Mouse (Mus musculus) liver, embryonic 14.5 days (tissue): ENCODE data around the gene Cyth1. TPM values are rescaled to one million over a fixed set of nuclear protein-coding genes. Genes with fewer than 3 reads are reported as not detected.

Experiments used
- ATAC-seq: fragments of 200-750 bp; cut with Nextera tagmentation; 2 replicates; pipeline ENCODE4 v1.8.0; 2017; ENCODE audit warnings: moderate number of reproducible peaks, mild to moderate bottlenecking, moderate library complexity; ENCODE audit not compliant: insufficient read depth
- DNase-seq, 3 experiments: peaks; one replicate each; pipeline ENCODE4 v3.0.0-alpha.2; 2012 to 2013; ENCODE audit warnings: low read depth in 3 of 3, low spot score in 3 of 3
- H3K27ac ChIP-seq: fragments of 300-500 bp; sonication (generic); 2 replicates; pipeline ENCODE4 v1.5.1; 2014; ENCODE audit warnings: moderate library complexity, mild to moderate bottlenecking, control low read depth, inconsistent platforms
- H3K27me3 ChIP-seq: fragments of 300-500 bp; sonication (generic); 2 replicates; pipeline ENCODE4 v1.6.1; 2014; ENCODE audit warnings: mild to moderate bottlenecking, low read length, moderate library complexity; ENCODE audit not compliant: control insufficient read depth, insufficient read depth
- H3K36me3 ChIP-seq: fragments of 300-500 bp; sonication (generic); replicated peaks from 2 replicates; pipeline ENCODE4 v1.6.1; 2014; ENCODE audit warnings: low read depth; ENCODE audit not compliant: control insufficient read depth, insufficient read depth
- H3K4me1 ChIP-seq, 2 experiments: fragments of 200-500 bp in 1 of 2; fragments of 300-500 bp in 1 of 2; sonication (generic) in 1 of 2; replicated peaks; 2 replicates each; pipeline ENCODE4 v1.6.1; 2012 to 2014; ENCODE audit warnings: antibody characterized with exemption in 1 of 2, inconsistent platforms in 1 of 2, low read length in 1 of 2; ENCODE audit not compliant: control insufficient read depth in 2 of 2, insufficient read depth in 2 of 2
- H3K4me2 ChIP-seq: fragments of 300-500 bp; sonication (generic); 2 replicates; pipeline ENCODE4 v1.6.1; 2014; ENCODE audit warnings: low read depth, mild to moderate bottlenecking, control low read depth, moderate library complexity
- H3K4me3 ChIP-seq, 2 experiments: fragments of 200-500 bp in 1 of 2; fragments of 300-500 bp in 1 of 2; sonication (generic) in 1 of 2; 2 replicates each; pipeline ENCODE4 v1.5.1; 2012 to 2014; ENCODE audit warnings: low read depth in 2 of 2, low read length in 2 of 2, mild to moderate bottlenecking in 2 of 2, control low read depth in 1 of 2, inconsistent platforms in 1 of 2, moderate library complexity in 1 of 2; ENCODE audit not compliant: insufficient read depth in 1 of 2
- H3K9ac ChIP-seq: fragments of 300-500 bp; sonication (generic); replicated peaks from 2 replicates; pipeline ENCODE4 v1.6.1; 2014; ENCODE audit warnings: mild to moderate bottlenecking, control low read depth, moderate library complexity
- H3K9me3 ChIP-seq: fragments of 300-500 bp; sonication (generic); 2 replicates; pipeline ENCODE4 v1.6.1; 2016; ENCODE audit warnings: low read length, mixed read lengths; ENCODE audit not compliant: control insufficient read depth
- CTCF ChIP-seq: IDR thresholded peaks from 2 replicates; pipeline ENCODE4 v1.5.1; 2016; ENCODE audit warnings: antibody characterized with exemption, low read depth, control low read depth
- EP300 ChIP-seq: IDR thresholded peaks from 2 replicates; pipeline ENCODE4 v1.6.1; 2016; ENCODE audit warnings: antibody characterized with exemption, low read depth
- WGBS: fragments of 180-500 bp; shearing (Covaris S2); extraction: QIAGEN DNeasy Blood & Tissue Kit; methylation state at CpG from one replicate; pipeline ENCODE4 v1.1.7; 2014; ENCODE audit not compliant: insufficient replicate concordance; 5-methylcytosine and 5-hydroxymethylcytosine counted together
- polyA plus RNA-seq, 2 experiments: library from polyadenylated mRNA; depleted of rRNA in 1 of 2; stranded (reverse) in 1 of 2; unstranded in 1 of 2; fragments of >200 nt; fragmentation: Nextera tagmentation in 1 of 2; extraction: Ambion mirVana in 1 of 2; gene quantifications; 2 replicates each; pipeline versions ENCODE4 v1.2.1 to v1.2.3; 2012 to 2014

Gene Cyth1
- polyA plus RNA-seq, 2 experiments: 1.9 to 2.7 TPM

DNA sequence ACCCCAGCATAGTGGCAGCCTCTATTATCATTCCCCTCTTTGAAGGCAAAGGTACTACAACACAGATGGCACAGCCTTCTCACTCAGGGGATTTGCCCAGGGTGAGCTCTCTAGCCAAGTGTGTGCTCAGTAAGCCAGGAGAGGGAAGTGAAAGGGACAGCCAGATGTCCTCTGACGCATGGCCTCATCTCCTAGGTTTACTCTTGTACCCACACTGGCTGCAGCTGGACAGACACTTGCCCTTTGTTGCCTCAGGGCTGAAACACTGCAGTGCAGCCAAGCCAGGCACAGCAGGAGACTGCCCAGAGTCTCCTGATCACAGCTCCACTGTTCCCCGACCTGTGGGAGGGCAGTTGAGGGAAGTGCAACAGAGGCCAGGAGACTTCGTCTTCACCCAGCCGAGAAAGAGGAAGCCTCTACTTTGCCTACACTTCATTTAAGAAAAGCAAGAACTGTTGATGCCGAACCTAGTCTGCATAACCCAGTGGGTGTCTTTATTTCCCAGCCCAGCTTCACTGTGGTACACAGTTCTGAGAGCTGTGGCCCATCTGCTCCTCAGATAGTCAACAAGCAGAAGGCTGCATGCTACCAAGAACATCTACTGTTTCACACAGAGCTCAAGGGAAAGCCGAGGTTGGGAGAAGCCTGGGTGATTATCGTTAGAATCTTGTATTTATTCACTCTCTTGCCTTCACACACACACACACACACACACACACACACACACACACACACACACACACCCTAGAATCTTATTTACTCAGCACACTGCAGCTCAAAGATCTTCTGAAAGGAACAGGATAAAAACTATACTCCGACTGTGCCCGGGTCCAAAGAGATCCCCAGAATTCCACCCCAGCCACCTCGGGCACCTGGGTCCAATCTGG lies 36.4 kb downstream of the Cyth1 start:
- no peak for DNase-seq

DNA sequence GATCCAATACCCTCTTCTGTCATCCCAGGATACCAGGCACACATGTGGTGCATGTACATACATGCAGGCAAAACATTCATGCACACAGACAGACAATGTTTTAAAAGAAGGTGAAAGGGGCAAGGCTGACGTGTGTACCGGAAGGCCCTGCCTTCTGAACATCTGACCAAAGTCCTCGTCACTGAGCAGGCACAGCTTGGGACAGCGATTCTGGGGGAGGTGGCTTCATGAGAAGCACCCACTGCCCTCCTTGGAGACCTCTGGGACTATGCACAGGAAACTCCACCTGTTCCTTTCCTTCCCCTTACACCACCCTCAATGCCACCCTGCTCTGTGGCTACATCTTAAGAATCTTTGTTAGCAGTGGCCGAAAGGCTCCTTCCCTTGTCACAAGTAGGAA lies 37.4 kb downstream of the Cyth1 start:
- no peak overlapping the region for H3K4me2 ChIP-seq
- no peak overlapping the region for H3K9ac ChIP-seq
- 59% methylated on average over 5 of the region's 5 CpGs for WGBS
- no peaks in the 10 kb centered on the region for H3K36me3 ChIP-seq
- ATAC-seq (no peak), DNase-seq (no peak)
- no peak overlapping the region for H3K4me3 ChIP-seq
- H3K4me1 ChIP-seq: peaks cover 0 to 24% of the 10 kb centered on the region in 2 experiments; a peak in 2 of 4 replicates
- TF ChIP-seq CTCF (no peak), EP300 (no peak)
- H3K27me3 ChIP-seq: no peaks in the 10 kb centered on the region
- no peak overlapping the region for H3K27ac ChIP-seq
- no peaks in the 10 kb centered on the region for H3K9me3 ChIP-seq

More for the DNA sequence above, 36.4 kb downstream of the Cyth1 start:
- Histone ChIP-seq H3K36me3 (no peaks in the 10 kb centered on the region), H3K4me2 (no peak overlapping the region), H3K4me3 (no peak overlapping the region), H3K9ac (no peak overlapping the region), H3K4me1 (peaks cover 0 to 24% of the 10 kb centered on the region in 2 experiments; a peak in 2 of 4 replicates), H3K9me3 (no peaks in the 10 kb centered on the region), H3K27me3 (no peaks in the 10 kb centered on the region), H3K27ac (no peak overlapping the region)
- 25% methylated on average over 10 of the region's 10 CpGs for WGBS
- ATAC-seq: no peak
- no peak for TF ChIP-seq EP300
- TF ChIP-seq CTCF: no peak

DNA sequence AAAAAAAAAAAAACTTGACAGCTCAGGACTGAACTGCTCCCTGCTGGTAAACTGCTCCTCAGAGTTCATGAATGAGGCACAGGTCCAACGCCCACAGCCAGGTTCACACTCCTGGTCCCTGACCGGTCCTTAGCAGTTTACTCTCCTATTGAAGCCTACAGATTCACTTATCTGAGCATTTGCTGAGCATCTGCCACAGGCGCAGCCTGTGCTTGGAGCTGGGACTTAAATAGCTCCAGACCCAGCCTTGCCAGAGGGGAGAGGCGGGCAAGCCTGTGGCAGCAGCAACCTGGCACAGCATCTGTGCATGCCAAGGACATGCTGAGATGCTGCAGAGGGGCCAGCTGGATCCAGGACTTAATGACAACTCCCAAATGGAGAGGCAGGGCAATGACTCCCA lies 38.3 kb downstream of the Cyth1 start:
- Histone ChIP-seq H3K9me3 (no peaks in the 10 kb centered on the region), H3K36me3 (no peaks in the 10 kb centered on the region), H3K27ac (no peak overlapping the region), H3K27me3 (no peaks in the 10 kb centered on the region), H3K9ac (no peak overlapping the region), H3K4me2 (no peak overlapping the region), H3K4me3 (no peak overlapping the region), H3K4me1 (peaks cover 0 to 24% of the 10 kb centered on the region in 2 experiments; a peak in 2 of 4 replicates)
- TF ChIP-seq EP300 (no peak), CTCF (no peak)
- ATAC-seq (no peak), DNase-seq (no peak)
- WGBS: 68% methylated on average over 4 of the region's 4 CpGs

DNA sequence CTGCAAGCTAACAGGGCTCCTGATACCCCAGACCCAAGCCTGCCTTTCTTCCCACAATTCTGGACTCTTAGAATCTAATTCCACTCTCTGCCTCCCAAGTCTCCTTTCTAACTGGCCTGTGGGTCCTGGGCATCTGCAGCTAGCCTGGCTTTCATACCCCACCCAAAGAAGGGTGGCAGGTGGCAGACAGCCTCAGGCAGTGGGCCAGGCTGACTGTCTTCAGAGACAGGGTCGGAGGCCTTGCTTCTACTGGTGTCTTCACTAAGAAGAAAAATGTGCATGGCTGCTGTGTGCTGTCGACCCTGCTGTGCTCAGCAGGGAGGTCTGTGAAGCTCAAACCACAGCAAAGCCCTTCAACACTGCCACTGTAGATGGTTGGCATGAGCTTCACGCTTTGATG lies 39.0 kb downstream of the Cyth1 start:
- Histone ChIP-seq H3K4me2 (no peak overlapping the region), H3K9ac (no peak overlapping the region), H3K4me3 (no peak overlapping the region), H3K4me1 (peaks cover 0 to 24% of the 10 kb centered on the region in 2 experiments; a peak in 2 of 4 replicates), H3K27me3 (no peaks in the 10 kb centered on the region), H3K36me3 (no peaks in the 10 kb centered on the region), H3K27ac (no peak overlapping the region), H3K9me3 (no peaks in the 10 kb centered on the region)
- TF ChIP-seq EP300 (no peak), CTCF (no peak)
- 62% methylated on average over 3 of the region's 3 CpGs for WGBS
- ATAC-seq (no peak), DNase-seq (no peak)

DNA sequence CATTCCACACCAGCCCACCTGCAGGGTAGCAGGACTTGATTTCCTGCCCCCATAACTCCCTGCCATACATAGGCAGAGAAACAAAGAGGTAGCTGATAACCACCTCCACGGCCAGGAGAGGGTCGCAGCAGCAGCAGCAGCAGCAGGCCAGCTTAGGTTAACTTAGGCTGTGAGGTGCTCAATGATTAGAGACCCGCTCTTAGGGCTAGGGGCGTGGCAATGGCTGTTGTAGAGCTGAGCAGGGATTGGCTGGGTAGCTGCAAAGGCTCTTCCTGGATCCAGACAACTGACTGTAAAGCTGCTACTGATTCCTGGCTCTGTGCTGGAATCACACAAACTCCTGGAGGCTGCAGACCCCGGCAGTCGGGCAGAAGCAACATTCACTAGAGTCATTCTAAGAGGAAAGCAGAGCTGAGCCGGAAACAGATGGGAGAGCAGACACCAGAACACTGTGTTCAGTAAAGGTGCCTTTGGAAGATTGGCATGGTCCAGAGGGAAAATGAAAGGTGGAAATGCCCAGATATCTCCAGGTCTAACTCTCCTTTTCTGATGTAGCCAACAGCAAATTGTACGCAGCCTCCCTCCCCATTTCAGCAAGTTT lies 39.6 kb downstream of the Cyth1 start:
- Histone ChIP-seq H3K9ac (no peak overlapping the region), H3K36me3 (no peaks in the 10 kb centered on the region), H3K4me1 (peaks cover 0 to 24% of the 10 kb centered on the region in 2 experiments; a peak in 2 of 4 replicates), H3K9me3 (no peaks in the 10 kb centered on the region), H3K27me3 (no peaks in the 10 kb centered on the region), H3K4me3 (no peak overlapping the region), H3K27ac (no peak overlapping the region), H3K4me2 (no peak overlapping the region)
- WGBS: 17% methylated on average over 8 of the region's 8 CpGs
- DNase-seq (no peak), ATAC-seq (no peak)
- TF ChIP-seq EP300 (no peak), CTCF (no peak)
